Mouse (Mus musculus) liver, postnatal 0 days (tissue): ENCODE data around the gene Lamc1.

ENCODE experiments used
- CTCF ChIP-seq: sonication (generic); IDR thresholded peaks from 2 replicates; pipeline ENCODE4 v1.5.1; 2016; ENCODE audit warnings: antibody characterized with exemption, low read depth
- EP300 ChIP-seq: IDR thresholded peaks from 2 replicates; pipeline ENCODE4 v1.6.1; 2016; ENCODE audit warnings: antibody characterized with exemption, low read depth, mild to moderate bottlenecking

GRCm38 (mm10) chr1:153357218-153357617 is 24.6 kb upstream of the Lamc1 start:
- no peak for TF ChIP-seq EP300
- no peak for TF ChIP-seq CTCF
